Mouse (Mus musculus) hindbrain, embryonic 14.5 days (tissue): Measurements from ENCODE around the gene Osbp2. TPM values are rescaled to one million over a fixed set of nuclear protein-coding genes. Genes with fewer than 3 reads are reported as not detected.

Experiments
- ATAC-seq: fragments of 200-750 bp; cut with Nextera tagmentation; 2 replicates; pipeline ENCODE4 v1.8.0; 2017; ENCODE audit warnings: moderate number of reproducible peaks, mild to moderate bottlenecking, moderate TSS enrichment, moderate library complexity; ENCODE audit not compliant: low FRiP score
- DNase-seq: peaks from one replicate; pipeline ENCODE4 v3.0.0-alpha.2; 2015; ENCODE audit warnings: low spot score
- H3K27ac ChIP-seq: fragments of 300-500 bp; sonication (generic); 2 replicates; pipeline ENCODE4 v1.5.1; 2014; ENCODE audit warnings: mild to moderate bottlenecking, moderate library complexity
- H3K27me3 ChIP-seq: fragments of 300-500 bp; sonication (generic); 2 replicates; pipeline ENCODE4 v1.6.1; 2014; ENCODE audit warnings: mild to moderate bottlenecking, low read length, mixed read lengths; ENCODE audit not compliant: control insufficient read depth, insufficient read depth
- H3K36me3 ChIP-seq: fragments of 300-500 bp; sonication (generic); replicated peaks from 2 replicates; pipeline ENCODE4 v1.6.1; 2014; ENCODE audit not compliant: control insufficient read depth, insufficient read depth
- H3K4me1 ChIP-seq: fragments of 300-500 bp; sonication (generic); replicated peaks from 2 replicates; pipeline ENCODE4 v1.6.1; 2014; ENCODE audit warnings: antibody characterized with exemption, low read length, mixed read lengths; ENCODE audit not compliant: control insufficient read depth, insufficient read depth
- H3K4me2 ChIP-seq: fragments of 300-500 bp; sonication (generic); replicated peaks from 2 replicates; pipeline ENCODE4 v1.6.1; 2014; ENCODE audit warnings: mild to moderate bottlenecking, moderate library complexity
- H3K4me3 ChIP-seq: fragments of 300-500 bp; sonication (generic); replicated peaks from 2 replicates; pipeline ENCODE4 v1.5.1; 2014; ENCODE audit warnings: mild to moderate bottlenecking, low read length
- H3K9ac ChIP-seq: fragments of 300-500 bp; sonication (generic); 2 replicates; pipeline ENCODE4 v1.6.1; 2014
- H3K9me3 ChIP-seq: fragments of 300-500 bp; sonication (generic); 2 replicates; pipeline ENCODE4 v1.6.1; 2016; ENCODE audit warnings: low read length; ENCODE audit not compliant: control insufficient read depth
- WGBS: fragments of 180-500 bp; shearing (Covaris S2); extraction: QIAGEN DNeasy Blood & Tissue Kit; methylation state at CpG from one replicate; pipeline ENCODE4 v1.1.7; 2014; 5-methylcytosine and 5-hydroxymethylcytosine counted together
- polyA plus RNA-seq: library from polyadenylated mRNA; unstranded; fragments of >200 nt; fragmentation: Nextera tagmentation; extraction: Ambion mirVana; gene quantifications from 2 replicates; pipeline ENCODE4 v1.2.1, GENCODE M21; 2014

The Osbp2 gene
- polyA plus RNA-seq, 1 experiment from 2014 or later = 23.8 TPM

DNA sequence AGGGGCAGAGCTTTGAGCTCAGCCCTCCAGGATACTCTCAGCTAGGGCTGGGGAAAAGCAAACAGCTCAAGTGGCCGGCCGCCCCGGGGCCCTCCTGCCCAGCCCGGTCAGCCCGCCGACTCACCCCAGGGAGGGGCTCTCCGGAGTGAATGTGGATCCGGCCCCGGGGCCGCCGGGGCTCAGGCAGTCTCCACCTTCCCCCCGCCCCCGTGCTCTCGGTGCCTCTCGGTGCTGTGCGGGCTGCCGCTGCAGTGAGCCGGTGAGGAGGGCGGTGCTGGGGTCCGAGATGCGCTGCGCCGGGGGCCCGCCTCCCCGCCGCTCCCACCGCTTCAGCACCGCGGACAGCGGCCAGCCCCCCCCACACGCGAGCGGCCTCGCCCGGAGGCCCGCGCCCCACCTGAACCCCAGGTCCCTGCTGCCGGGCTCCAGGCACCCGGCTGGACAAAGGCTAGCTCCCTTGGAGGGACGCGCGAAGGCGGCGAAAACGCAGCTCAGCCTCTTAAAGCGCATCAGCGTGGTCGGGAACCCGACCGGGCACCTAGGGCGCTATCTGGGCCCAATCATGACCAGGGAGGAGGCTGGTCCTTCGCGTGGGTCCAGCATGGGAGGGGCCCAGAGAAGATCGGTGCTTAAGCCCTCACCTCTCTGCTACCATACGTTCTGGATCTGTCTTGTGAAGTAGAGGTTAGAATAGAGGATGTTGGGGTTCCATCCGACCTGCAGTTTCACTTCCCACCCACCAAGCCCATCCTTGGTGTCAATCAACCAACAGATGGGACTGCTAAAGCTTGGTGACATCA, 89.0 kb downstream of the Osbp2 start:
- peak overlapping the region; percentile 83 for H3K9ac ChIP-seq
- H3K9me3 ChIP-seq = no peaks in the 10 kb centered on the region
- under 1% methylated on average over 55 of the region's 56 CpGs for WGBS
- peaks cover 12% of the 10 kb centered on the region for H3K4me1 ChIP-seq
- DNase-seq (peak; percentile 46), ATAC-seq (peak; percentile 68)
- H3K36me3 ChIP-seq = no peaks in the 10 kb centered on the region
- peak overlapping the region; percentile 82 for H3K4me2 ChIP-seq
- peak overlapping the region; percentile 78 for H3K27ac ChIP-seq
- H3K4me3 ChIP-seq = peak overlapping the region; percentile 54
- no peaks in the 10 kb centered on the region; the same call in 1 of the 2 replicates for H3K27me3 ChIP-seq

DNA sequence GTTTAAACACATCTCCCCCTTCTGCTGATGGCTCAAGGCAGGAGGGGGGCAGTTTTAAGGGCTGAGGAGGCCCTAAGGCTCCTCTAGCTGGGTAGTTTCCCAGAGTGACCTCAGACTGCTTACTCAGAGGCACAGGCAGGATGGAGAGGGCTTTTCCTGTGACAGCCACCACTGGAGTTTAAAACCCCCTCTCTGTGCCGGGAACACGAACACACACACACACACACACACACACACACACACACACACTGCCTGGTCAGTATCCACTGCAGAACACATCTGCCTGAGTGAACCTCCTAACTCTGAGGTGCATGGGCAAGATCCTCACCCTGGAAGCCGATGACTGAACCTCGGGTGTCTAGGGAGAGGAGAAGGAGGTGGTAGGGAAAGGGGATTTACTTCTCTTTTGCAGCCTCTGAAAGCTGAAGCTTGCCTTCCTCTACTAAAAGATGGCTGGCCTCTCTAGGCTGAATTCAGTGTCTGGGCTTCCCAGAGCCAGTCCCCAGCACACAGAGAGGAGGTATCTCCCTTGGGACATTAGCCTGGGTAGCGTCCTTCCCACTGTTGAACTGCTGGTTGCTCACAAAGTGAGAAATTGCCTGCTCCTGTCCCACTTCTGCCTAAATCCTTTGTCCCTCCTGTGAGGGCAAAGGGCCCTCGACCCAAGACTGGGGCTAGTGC, 89.8 kb downstream of the Osbp2 start:
- 31% methylated on average over 6 of the region's 6 CpGs for WGBS
- Histone ChIP-seq H3K9ac (peak overlapping the region; percentile 83), H3K27me3 (no peaks in the 10 kb centered on the region; the same call in 1 of the 2 replicates), H3K4me1 (peaks cover 12% of the 10 kb centered on the region), H3K4me2 (peak overlapping the region; percentile 82), H3K27ac (peak overlapping the region; percentile 78), H3K9me3 (no peaks in the 10 kb centered on the region), H3K36me3 (no peaks in the 10 kb centered on the region), H3K4me3 (peak overlapping the region; percentile 54)
- peak; percentile 16; the same call in 1 of the 2 replicates for ATAC-seq
- DNase-seq = peak; percentile 42

DNA sequence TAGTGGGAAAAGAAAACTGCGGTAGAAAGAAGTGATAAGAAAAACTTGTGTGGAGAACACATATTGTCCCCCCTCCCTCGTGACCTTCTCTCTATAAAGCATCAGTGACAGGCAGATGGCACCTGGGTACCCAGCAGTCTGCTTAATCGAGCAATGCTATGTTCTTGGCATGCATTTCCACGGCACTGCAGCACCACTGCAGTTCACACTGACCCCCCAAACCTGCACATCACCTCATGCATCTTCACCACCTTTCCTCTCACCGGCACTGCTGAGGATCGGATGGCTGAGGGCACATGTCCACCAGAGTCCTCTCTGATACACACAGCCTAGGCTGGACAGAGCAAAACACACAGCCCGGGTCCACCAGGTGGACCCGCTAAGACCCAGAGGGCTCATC, 90.6 kb downstream of the Osbp2 start:
- Histone ChIP-seq H3K27me3 (no peaks in the 10 kb centered on the region; the same call in 1 of the 2 replicates), H3K4me1 (peaks cover 12% of the 10 kb centered on the region), H3K27ac (0 out of 2 replicates have a peak overlapping the region, but pooled peaks have one; percentile 78), H3K36me3 (no peaks in the 10 kb centered on the region), H3K4me3 (peak overlapping the region; percentile 54), H3K9ac (peak overlapping the region; percentile 83), H3K4me2 (peak overlapping the region; percentile 82), H3K9me3 (no peaks in the 10 kb centered on the region)
- no peak for ATAC-seq
- DNase-seq = no peak
- WGBS = 76% methylated on average over 8 of the region's 8 CpGs

DNA sequence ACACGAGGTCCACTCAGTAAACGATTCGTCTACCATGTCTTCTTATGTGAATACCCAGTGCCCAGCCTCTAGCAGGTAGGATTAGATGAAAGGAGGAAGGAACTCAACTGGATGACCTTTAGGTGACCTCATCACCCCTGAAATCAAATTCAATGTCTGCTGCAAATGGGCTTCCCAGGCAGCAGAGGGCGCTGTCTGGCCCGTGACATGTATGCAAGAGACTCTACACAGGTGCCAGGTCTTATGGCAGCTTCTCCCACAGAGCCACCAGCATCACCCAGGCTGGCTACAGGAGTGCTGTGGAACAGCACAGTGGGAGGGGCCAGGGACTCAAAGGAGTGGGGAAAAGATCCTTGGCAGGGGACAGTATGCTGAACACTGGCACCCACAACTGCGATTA, 92.4 kb downstream of the Osbp2 start:
- Histone ChIP-seq H3K9ac (no peak overlapping the region), H3K9me3 (no peaks in the 10 kb centered on the region), H3K27ac (no peak overlapping the region), H3K27me3 (no peaks in the 10 kb centered on the region), H3K4me2 (no peak overlapping the region), H3K36me3 (no peaks in the 10 kb centered on the region), H3K4me1 (peaks cover 12% of the 10 kb centered on the region), H3K4me3 (no peak overlapping the region)
- ATAC-seq = no peak
- 58% methylated on average over 6 of the region's 6 CpGs for WGBS
- no peak for DNase-seq

DNA sequence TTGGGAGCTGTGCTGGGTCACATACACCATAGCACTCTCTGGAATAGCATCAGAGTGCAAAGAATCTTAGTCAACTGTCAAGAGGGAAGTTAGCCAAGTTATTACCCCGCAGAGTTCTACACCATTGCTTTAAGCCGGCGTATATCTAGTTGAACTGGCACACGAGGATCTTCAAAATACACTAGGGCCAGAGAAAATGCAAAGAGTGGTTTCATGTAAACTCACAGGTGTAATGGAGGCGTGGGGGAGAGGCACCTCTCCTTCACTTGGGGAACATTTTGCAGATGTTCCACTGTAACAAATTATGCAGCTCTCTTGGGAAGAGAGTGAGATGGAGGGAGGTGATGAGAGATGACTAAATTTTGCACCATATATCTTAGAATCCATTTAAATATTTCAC, 95.9 kb downstream of the Osbp2 start:
- Histone ChIP-seq H3K36me3 (no peaks in the 10 kb centered on the region), H3K4me3 (no peak overlapping the region), H3K27ac (no peak overlapping the region), H3K4me1 (no peaks in the 10 kb centered on the region), H3K9me3 (no peaks in the 10 kb centered on the region), H3K9ac (no peak overlapping the region), H3K27me3 (no peaks in the 10 kb centered on the region), H3K4me2 (no peak overlapping the region)
- 87% methylated on average over 5 of the region's 5 CpGs for WGBS
- ATAC-seq (no peak), DNase-seq (no peak)

DNA sequence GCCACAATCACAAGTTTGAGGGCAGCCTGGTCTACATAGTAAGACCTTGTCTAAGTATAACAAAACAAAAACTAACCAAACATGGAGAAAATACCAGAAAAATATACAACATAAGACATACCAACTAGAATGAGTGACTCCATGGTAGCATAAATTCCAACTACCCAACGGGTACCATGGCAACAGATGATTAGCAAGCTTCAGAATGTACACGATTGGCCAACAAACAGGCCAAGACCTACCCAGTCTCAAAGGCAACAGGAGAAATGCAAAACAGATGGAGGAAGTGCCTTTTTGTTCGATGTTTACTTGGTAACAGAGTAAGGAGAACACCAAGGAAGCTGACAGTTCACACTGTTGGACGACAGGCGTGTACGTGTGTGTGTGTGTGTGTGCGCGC, 96.7 kb downstream of the Osbp2 start:
- no peak for ATAC-seq

DNA sequence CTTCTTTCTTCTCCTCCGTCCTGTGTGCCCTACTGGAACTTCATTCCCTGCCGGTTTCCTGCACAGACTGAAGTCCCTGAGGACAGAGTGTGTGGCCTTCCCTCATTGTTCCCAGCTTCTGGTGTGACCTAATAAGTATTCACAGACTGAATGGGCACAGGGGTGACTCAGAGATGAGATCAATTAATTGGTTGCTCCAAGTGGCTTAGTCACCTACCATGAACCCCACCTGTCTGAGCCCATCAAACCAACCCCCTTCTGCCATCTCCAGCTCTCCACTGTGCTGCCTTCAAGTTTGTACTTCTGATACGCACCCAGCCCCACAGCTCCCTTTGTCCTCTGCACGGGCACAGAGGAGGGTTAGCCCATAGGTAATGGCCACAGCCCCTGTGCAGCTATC, 99.4 kb downstream of the Osbp2 start:
- no peak overlapping the region for H3K4me2 ChIP-seq

More for the DNA sequence above, 96.7 kb downstream of the Osbp2 start:
- no peak for DNase-seq
- Histone ChIP-seq H3K27ac (no peak overlapping the region), H3K9me3 (no peaks in the 10 kb centered on the region), H3K27me3 (no peaks in the 10 kb centered on the region), H3K4me1 (no peaks in the 10 kb centered on the region), H3K36me3 (no peaks in the 10 kb centered on the region), H3K4me3 (no peak overlapping the region), H3K4me2 (no peak overlapping the region), H3K9ac (no peak overlapping the region)
- WGBS = 84% methylated on average over 8 of the region's 8 CpGs

DNA sequence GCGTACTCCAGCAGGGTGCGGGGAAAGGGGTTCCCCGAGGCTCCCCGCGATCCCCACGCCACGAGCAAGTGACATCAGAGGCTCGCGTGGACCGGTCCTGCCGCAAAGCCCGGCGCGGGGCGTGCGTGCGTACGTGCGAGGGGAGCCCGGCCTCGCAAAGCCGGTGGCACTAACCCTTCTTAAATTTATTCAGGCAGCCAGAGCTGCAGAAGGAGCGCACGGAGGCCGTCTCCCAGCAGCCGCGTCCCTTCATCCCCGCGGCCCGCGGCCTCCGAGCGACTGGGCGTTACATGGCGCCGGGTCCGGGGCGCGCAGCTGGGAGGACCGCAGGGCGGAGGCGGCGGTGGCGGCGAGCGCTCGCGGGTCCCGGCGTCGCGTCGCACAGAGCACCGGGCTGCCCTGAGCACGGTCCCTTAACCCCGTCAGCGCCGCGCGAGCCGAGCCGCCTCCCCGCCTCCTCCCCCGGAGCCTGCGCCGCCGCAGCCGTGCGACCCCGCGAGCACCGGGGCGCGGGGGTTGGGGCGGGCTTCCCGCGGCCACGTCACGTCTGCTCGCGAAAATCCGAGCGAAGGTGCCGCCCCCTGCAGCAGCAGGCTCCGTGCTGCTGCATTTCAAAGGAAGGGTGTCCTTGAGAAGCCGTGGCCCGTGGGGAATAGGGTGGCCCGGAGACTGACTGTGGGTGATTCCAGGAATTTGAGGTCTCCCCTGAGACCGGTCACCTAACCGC, 101.8 kb downstream of the Osbp2 start:
- peak overlapping the region; percentile 80 for H3K9ac ChIP-seq
- peak overlapping the region; percentile 95 for H3K4me2 ChIP-seq
- peak; percentile 51 for DNase-seq
- WGBS = under 1% methylated on average over 73 of the region's 90 CpGs
- H3K9me3 ChIP-seq = no peaks in the 10 kb centered on the region
- H3K27me3 ChIP-seq = 0 out of 2 replicates have a peak, but pooled peaks cover 5% of the 10 kb centered on the region
- peak overlapping the region; percentile 78 for H3K27ac ChIP-seq
- peak overlapping the region; percentile 61 for H3K4me3 ChIP-seq
- peaks cover 6% of the 10 kb centered on the region; the same call in 1 of the 2 replicates for H3K4me1 ChIP-seq
- ATAC-seq = peak; percentile 72
- H3K36me3 ChIP-seq = no peaks in the 10 kb centered on the region

More for the DNA sequence above, 99.4 kb downstream of the Osbp2 start:
- WGBS = 31% methylated on average over 4 of the region's 4 CpGs
- DNase-seq (no peak), ATAC-seq (no peak)
- no peak overlapping the region for H3K27ac ChIP-seq
- no peaks in the 10 kb centered on the region for H3K9me3 ChIP-seq
- 0 out of 2 replicates have a peak, but pooled peaks cover 5% of the 10 kb centered on the region for H3K27me3 ChIP-seq
- H3K4me1 ChIP-seq = peaks cover 6% of the 10 kb centered on the region; the same call in 1 of the 2 replicates
- H3K9ac ChIP-seq = no peak overlapping the region
- no peak overlapping the region for H3K4me3 ChIP-seq
- H3K36me3 ChIP-seq = no peaks in the 10 kb centered on the region
